Mouse (Mus musculus): ENCODE results near the gene Rexo2. TPM values are rescaled to one million over a fixed set of nuclear protein-coding genes. Genes with fewer than 3 reads are reported as not detected.

Gene Rexo2
- total and polyA plus RNA-seq, 3 experiments: 226 to 280 (median 259) TPM

- Histone ChIP-seq H3K36me3 (replicated peaks) (peaks cover 40% of the 10 kb centered on the region), H3K4me1 (ENCODE audit: insufficient read depth, low read depth, low read length) (peaks cover 26% of the 10 kb centered on the region), H3K27me3 (ENCODE audit: insufficient read depth, low read length) (no peaks in the 10 kb centered on the region), H3K4me3 (ENCODE audit: low read depth, low read length) (peak within 1 kb of the TSS; percentile 91), H3K9me3 (replicated peaks) (no peaks in the 10 kb centered on the region)
- TF ChIP-seq GATA1 (IDR thresholded peaks at IDR 0.05; ENCODE audit: borderline replicate concordance, low read length) (no peak), GATA2 (IDR thresholded peaks at IDR 0.05; ENCODE audit: borderline replicate concordance, low read depth, low read length) (no peak), CTCF (IDR thresholded peaks at IDR 0.05; ENCODE audit: low read depth, low read length) (no peak), POLR2AphosphoS5 (IDR thresholded peaks at IDR 0.05; ENCODE audit: insufficient replicate concordance, low read depth, low read length) (no peak), TAL1 (conservative IDR thresholded peaks at IDR 0.05; ENCODE audit: low read depth, low read length) (no peak)
- ATAC-seq (ENCODE audit: extremely low read depth, insufficient number of reproducible peaks, low FRiP score, poor library complexity, severe bottlenecking) (peak; percentile 93), DNase-seq (ENCODE audit: low spot score) (peak; percentile 86)
These were observed 14.6 kb upstream of the Rexo2 start, which contains the start of the genes Rbm7 and Gm5617 for GRCm38 (mm10) chr9:48494817-48495547. Rbm7 (minus strand) TSS chr9:48495299. Gm5617 (plus strand) TSS chr9:48495442.

GRCm38 (mm10) chr9:48481214-48482134, 1.1 kb upstream of the Rexo2 start:
- Histone ChIP-seq H3K27me3 (ENCODE audit: insufficient read depth, low read length) (no peaks in the 10 kb centered on the region), H3K4me3 (ENCODE audit: low read depth, low read length) (peak overlapping the region; percentile 99; the same call in 1 of the 2 replicates), H3K4me1 (ENCODE audit: insufficient read depth, low read depth, low read length) (peaks cover 46% of the 10 kb centered on the region), H3K9me3 (replicated peaks) (no peaks in the 10 kb centered on the region), H3K36me3 (replicated peaks) (peaks cover 39% of the 10 kb centered on the region)
- TF ChIP-seq GATA1 (IDR thresholded peaks at IDR 0.05; ENCODE audit: borderline replicate concordance, low read length): no peak
- no peak for TF ChIP-seq TAL1 (conservative IDR thresholded peaks at IDR 0.05; ENCODE audit: low read depth, low read length)
- TF ChIP-seq CTCF (IDR thresholded peaks at IDR 0.05; ENCODE audit: low read depth, low read length): no peak
- ATAC-seq (ENCODE audit: extremely low read depth, insufficient number of reproducible peaks, low FRiP score, poor library complexity, severe bottlenecking) (no peak), DNase-seq (ENCODE audit: low spot score) (no peak)

- Histone ChIP-seq H3K9me3 (replicated peaks) (no peaks in the 10 kb centered on the region), H3K27me3 (ENCODE audit: insufficient read depth, low read length) (no peaks in the 10 kb centered on the region), H3K4me3 (ENCODE audit: low read depth, low read length) (peak overlapping the region; percentile 99), H3K36me3 (replicated peaks) (peaks cover 42% of the 10 kb centered on the region), H3K4me1 (ENCODE audit: insufficient read depth, low read depth, low read length) (peaks cover 59% of the 10 kb centered on the region)
- TF ChIP-seq CTCF (IDR thresholded peaks at IDR 0.05; ENCODE audit: low read depth, low read length) (no peak), POLR2AphosphoS5 (IDR thresholded peaks at IDR 0.05; ENCODE audit: insufficient replicate concordance, low read depth, low read length) (no peak), TAL1 (conservative IDR thresholded peaks at IDR 0.05; ENCODE audit: low read depth, low read length) (no peak), GATA1 (IDR thresholded peaks at IDR 0.05; ENCODE audit: borderline replicate concordance, low read length) (no peak), GATA2 (IDR thresholded peaks at IDR 0.05; ENCODE audit: borderline replicate concordance, low read depth, low read length) (no peak)
- ATAC-seq (ENCODE audit: extremely low read depth, insufficient number of reproducible peaks, low FRiP score, poor library complexity, severe bottlenecking) (no peak), DNase-seq (ENCODE audit: low spot score) (peak; percentile 27)
These were observed 499 bp downstream of the Rexo2 start for GRCm38 (mm10) chr9:48479838-48480410.

GRCm38 (mm10) chr9:48478808-48479207, 1.6 kb downstream of the Rexo2 start:
- Histone ChIP-seq H3K4me1 (ENCODE audit: insufficient read depth, low read depth, low read length) (peaks cover 66% of the 10 kb centered on the region), H3K36me3 (replicated peaks) (peaks cover 49% of the 10 kb centered on the region), H3K9me3 (replicated peaks) (no peaks in the 10 kb centered on the region), H3K4me3 (ENCODE audit: low read depth, low read length) (peak overlapping the region; percentile 99; the same call in 1 of the 2 replicates), H3K27me3 (ENCODE audit: insufficient read depth, low read length) (no peaks in the 10 kb centered on the region)
- DNase-seq (ENCODE audit: low spot score) (no peak), ATAC-seq (ENCODE audit: extremely low read depth, insufficient number of reproducible peaks, low FRiP score, poor library complexity, severe bottlenecking) (no peak)
- TF ChIP-seq TAL1 (conservative IDR thresholded peaks at IDR 0.05; ENCODE audit: low read depth, low read length) (no peak), GATA2 (IDR thresholded peaks at IDR 0.05; ENCODE audit: borderline replicate concordance, low read depth, low read length) (no peak), POLR2AphosphoS5 (IDR thresholded peaks at IDR 0.05; ENCODE audit: insufficient replicate concordance, low read depth, low read length) (no peak), CTCF (IDR thresholded peaks at IDR 0.05; ENCODE audit: low read depth, low read length) (no peak), GATA1 (IDR thresholded peaks at IDR 0.05; ENCODE audit: borderline replicate concordance, low read length) (no peak)

GRCm38 (mm10) chr9:48476236-48477165, 3.9 kb downstream of the Rexo2 start:
- ATAC-seq (ENCODE audit: extremely low read depth, insufficient number of reproducible peaks, low FRiP score, poor library complexity, severe bottlenecking): peak; percentile 52
- Histone ChIP-seq H3K27me3 (ENCODE audit: insufficient read depth, low read length) (no peaks in the 10 kb centered on the region), H3K9me3 (replicated peaks) (no peaks in the 10 kb centered on the region), H3K4me1 (ENCODE audit: insufficient read depth, low read depth, low read length) (peaks cover 54% of the 10 kb centered on the region), H3K4me3 (ENCODE audit: low read depth, low read length) (no peak overlapping the region; the same call in 1 of the 2 replicates), H3K36me3 (replicated peaks) (peaks cover 63% of the 10 kb centered on the region)
- no peak for TF ChIP-seq GATA2 (IDR thresholded peaks at IDR 0.05; ENCODE audit: borderline replicate concordance, low read depth, low read length)
- peak; percentile 45 for TF ChIP-seq TAL1 (conservative IDR thresholded peaks at IDR 0.05; ENCODE audit: low read depth, low read length)
- DNase-seq (ENCODE audit: low spot score): no peak
